Mouse (Mus musculus): Measurements from ENCODE around the gene Mcrip2.

DNA sequence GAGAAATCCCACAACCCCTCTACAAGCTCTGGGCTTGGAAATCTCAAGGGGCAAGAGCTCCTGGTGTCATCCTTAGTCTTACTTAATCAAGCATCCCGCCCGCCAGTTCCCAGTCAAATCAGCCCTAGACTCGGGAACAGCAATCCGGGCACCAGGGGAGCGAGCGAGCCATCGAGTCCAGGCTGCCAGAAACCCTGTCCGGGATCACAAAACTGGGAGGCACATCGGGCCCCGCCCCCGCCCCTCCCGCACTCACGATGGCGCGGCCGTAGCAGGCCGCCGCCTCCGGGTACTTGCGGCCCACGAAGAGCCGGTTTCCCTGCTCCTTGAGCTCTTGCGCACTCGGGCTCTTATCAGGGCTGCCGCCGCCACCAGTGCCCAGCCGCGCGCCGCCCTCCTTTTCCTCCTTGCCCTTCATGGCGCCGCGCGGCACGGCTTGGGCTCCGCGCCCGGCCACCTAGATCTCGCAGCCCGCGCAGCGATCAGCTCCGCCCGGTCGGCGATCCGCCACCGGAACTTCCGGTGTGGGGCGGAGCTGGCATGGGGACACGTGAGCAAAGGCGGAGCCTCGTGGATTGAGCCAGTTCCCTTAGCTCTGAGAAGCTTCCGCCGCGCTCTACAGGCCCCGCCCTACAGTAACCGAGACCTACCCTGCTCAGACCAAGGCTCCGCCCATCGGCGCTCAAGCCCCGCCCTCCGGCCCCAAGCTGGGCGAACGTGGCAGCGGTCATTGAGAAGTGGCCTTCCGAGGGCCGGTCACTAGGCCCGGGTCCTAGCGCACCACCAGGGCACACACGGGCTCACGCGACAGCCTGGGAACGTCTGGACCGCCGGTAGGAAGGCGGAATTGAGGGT, 35.9 kb downstream of the Mcrip2 start:
- peak; percentile 85 for TF ChIP-seq EP300 (IDR thresholded peaks at IDR 0.05; ENCODE audit: low read depth)
- no peak for TF ChIP-seq CTCF (IDR thresholded peaks at IDR 0.05; ENCODE audit: low read depth)

Data from heart, postnatal 0 days (tissue).